Mouse (Mus musculus) brain, adult 2 months (tissue): ENCODE results near the gene Hemgn.
A peak's percentile ranks its signal among the peaks of the same experiment; 100 is the strongest.

ENCODE experiments used
- DNase-seq: peaks from one replicate; pipeline ENCODE4 v3.0.0; 2011; ENCODE audit warnings: low read depth, low spot score

Hemgn gene

GRCm38 (mm10) chr4:46359539-46360253 lies 53.6 kb downstream of the Hemgn start:
- DNase-seq = no peak

- DNase-seq = peak; percentile 45
Measured at GRCm38 (mm10) chr4:46356351-46357133, 56.8 kb downstream of the Hemgn start.

GRCm38 (mm10) chr4:46353045-46353444 lies 60.3 kb downstream of the Hemgn start:
- no peak for DNase-seq

GRCm38 (mm10) chr4:46349530-46349929 lies 63.8 kb downstream of the Hemgn start:
- no peak for DNase-seq

- DNase-seq = no peak
Measured at GRCm38 (mm10) chr4:46348897-46349296, 64.4 kb downstream of the Hemgn start.

GRCm38 (mm10) chr4:46347580-46348515 lies 65.5 kb downstream of the Hemgn start:
- no peak for DNase-seq

GRCm38 (mm10) chr4:46347141-46347540 lies 66.2 kb downstream of the Hemgn start:
- DNase-seq = no peak

- DNase-seq = no peak
Measured at GRCm38 (mm10) chr4:46346221-46346620, 67.1 kb downstream of the Hemgn start.

GRCm38 (mm10) chr4:46345773-46346100 lies 67.6 kb downstream of the Hemgn start:
- DNase-seq = no peak

- DNase-seq = no peak
Measured at GRCm38 (mm10) chr4:46345056-46345772, 68.1 kb downstream of the Hemgn start.

GRCm38 (mm10) chr4:46344288-46344687 lies 69.0 kb downstream of the Hemgn start:
- peak; percentile 14 for DNase-seq
